Mouse (Mus musculus): ENCODE data around the gene Zkscan17.

Zkscan17 gene

DNA sequence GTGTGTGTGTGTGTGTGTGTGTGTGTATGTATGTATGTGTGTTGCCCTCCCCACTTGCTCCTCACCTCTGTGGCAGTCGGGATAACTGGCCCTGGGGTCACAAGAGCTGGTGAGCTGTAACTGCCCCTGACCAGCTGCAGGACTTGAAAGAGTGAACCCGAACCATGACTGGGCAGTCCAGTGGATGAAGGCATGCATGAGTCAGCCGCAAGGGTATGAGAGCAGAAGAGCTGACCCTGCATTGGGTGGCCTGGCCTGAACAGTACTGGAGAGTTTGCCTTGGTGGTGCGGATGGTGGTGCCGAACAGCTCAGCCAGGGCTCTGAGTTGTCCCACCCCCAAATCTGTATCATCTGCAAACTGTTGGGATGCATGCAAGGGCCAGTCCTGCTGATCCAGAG is 5.0 kb upstream of the Zkscan17 start:
- CTCF ChIA-PET = interaction anchor here in 1 of 4 experiments (0.6 kb wide), 1 partner anchor 192 kb away, joined by 7 read pairs; no protein-coding TSS in a partner anchor
- POLR2A ChIA-PET = interaction anchor here in 1 of 4 experiments (0.6 kb wide), 1 partner anchor 279 kb away, joined by 3 read pairs; no protein-coding TSS in a partner anchor

GRCm38 (mm10) chr11:59530870-59531535 is 4.5 kb upstream of the Zkscan17 start:
- POLR2A ChIA-PET = interaction anchor here in 1 of 4 experiments (0.6 kb wide), 1 partner anchor 280 kb away, joined by 3 read pairs; no protein-coding TSS in a partner anchor
- CTCF ChIA-PET = no interaction called here

GRCm38 (mm10) chr11:59530221-59530620 is 3.7 kb upstream of the Zkscan17 start:
- ChIA-PET CTCF (no interaction called here), POLR2A (no interaction called here)

GRCm38 (mm10) chr11:59525237-59525636 is 1.3 kb downstream of the Zkscan17 start:
- ChIA-PET POLR2A (interaction anchor here (0.7 to 2.6 kb wide), 25 partner anchors 9 to 1481 kb away, joined by 3 to 17 read pairs (median 3); partner anchors contain the start of gene Zfp867 (in 1 of the 4)), CTCF (interaction anchor here (0.5 to 3.0 kb wide), 118 partner anchors 9 to 1813 kb away, joined by 3 to 47 read pairs (median 4); partner anchors contain the start of genes Jmjd4 (in 2 of the 4), Nlrp3 (in 2 of the 4), Fam183b (in 1 of the 4) and Pld6 (in 1 of the 4))

- CTCF ChIA-PET = interaction anchor here (0.6 to 3.0 kb wide), 27 partner anchors 9 to 920 kb away, joined by 3 to 36 read pairs (median 6); partner anchors contain the start of genes Nlrp3 (in 1 of the 4) and Wnt9a (in 1 of the 4)
- POLR2A ChIA-PET = interaction anchor here in 3 of 4 experiments (1.0 to 2.2 kb wide), 6 partner anchors 13 to 254 kb away, joined by 3 to 8 read pairs (median 4); no protein-coding TSS in a partner anchor
Observed at GRCm38 (mm10) chr11:59524150-59524549, 2.4 kb downstream of the Zkscan17 start.

DNA sequence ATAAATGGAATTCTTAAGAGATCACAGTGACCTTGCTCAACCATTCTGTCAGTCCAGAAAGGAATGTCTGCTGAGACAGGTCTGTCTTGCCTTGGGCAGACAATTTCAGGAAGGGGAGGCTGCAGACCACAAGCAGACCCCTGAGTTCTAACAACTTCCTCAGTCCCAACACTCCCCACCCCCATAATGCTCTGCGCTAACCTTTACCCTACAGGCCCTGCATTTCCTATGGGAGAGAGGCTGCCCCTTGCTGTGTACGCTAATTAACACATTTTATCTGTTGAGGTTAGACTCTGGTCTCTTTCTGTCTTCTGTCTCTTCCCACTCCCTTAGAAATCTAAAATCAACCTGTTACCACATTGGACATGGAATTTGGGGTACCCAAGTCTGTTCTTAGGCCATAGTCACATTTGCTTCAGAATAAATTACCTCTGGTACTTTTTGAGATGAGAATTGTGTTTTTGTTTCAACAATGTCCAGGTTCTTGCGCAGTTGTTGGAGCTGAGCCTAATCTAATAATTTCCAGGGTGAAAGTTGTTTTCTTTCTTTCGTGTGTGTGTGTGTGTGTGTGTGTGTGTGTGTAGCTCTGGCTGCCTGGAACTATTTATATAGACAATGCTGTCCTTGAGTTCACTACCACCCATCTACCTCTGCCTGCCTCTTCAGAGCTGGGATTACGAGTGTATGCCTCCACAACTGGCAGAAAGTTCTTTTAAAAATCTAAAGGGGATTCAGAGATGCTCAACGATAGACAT is 6.6 kb downstream of the Zkscan17 start:
- POLR2A ChIA-PET = interaction anchor here in 2 of 4 experiments (0.5 to 3.5 kb wide), 4 partner anchors 13 to 1353 kb away, joined by 3 to 28 read pairs (median 4); no protein-coding TSS in a partner anchor
- CTCF ChIA-PET = interaction anchor here in 1 of 4 experiments (0.6 kb wide), 1 partner anchor 45 kb away, joined by 3 read pairs; no protein-coding TSS in a partner anchor

DNA sequence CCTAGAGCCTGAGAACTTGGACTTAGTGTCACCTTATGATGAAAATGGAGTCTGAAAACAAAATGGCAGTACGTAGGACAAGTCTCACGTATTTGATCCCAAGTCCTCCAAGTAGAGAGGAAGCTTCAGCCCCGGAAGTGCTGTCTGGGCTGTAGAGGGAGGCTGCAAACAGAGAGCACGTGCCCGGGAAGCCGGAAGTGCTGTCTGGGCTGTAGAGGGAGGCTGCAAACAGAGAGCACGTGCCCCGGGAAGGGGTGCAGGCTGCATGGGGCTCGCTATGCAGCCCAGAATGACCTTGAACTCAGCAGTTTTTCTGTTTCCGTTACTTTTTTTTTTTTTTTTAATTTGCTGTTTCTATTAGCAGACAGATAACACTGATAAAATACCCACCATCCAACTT is 8.3 kb downstream of the Zkscan17 start:
- ChIA-PET POLR2A (interaction anchor here (0.7 to 3.5 kb wide), 20 partner anchors 8 to 1180 kb away, joined by 3 to 28 read pairs (median 4); partner anchors contain the start of genes Zfp867 (in 2 of the 4), Trim11 (in 1 of the 4) and Zkscan17 (in 1 of the 4)), CTCF (interaction anchor here (0.6 to 1.6 kb wide), 6 partner anchors 8 to 284 kb away, joined by 3 to 12 read pairs (median 8); partner anchors contain the start of genes Zkscan17 (in 2 of the 4) and Zfp867 (in 1 of the 4))

- ChIA-PET CTCF (interaction anchor here (0.6 to 1.6 kb wide), 11 partner anchors 9 to 261 kb away, joined by 3 to 12 read pairs (median 5); partner anchors contain the start of genes Zkscan17 (in 3 of the 4) and Zfp867 (in 1 of the 4)), POLR2A (interaction anchor here (0.6 to 3.5 kb wide), 16 partner anchors 9 to 337 kb away, joined by 3 to 28 read pairs (median 4); partner anchors contain the start of genes Zfp867 (in 2 of the 4) and Zkscan17 (in 2 of the 4))
Observed at GRCm38 (mm10) chr11:59517441-59517840, 9.1 kb downstream of the Zkscan17 start.

GRCm38 (mm10) chr11:59514789-59515188 is 11.8 kb downstream of the Zkscan17 start:
- ChIA-PET POLR2A (interaction anchor here in 2 of 4 experiments (0.6 to 2.1 kb wide), 7 partner anchors 8 to 43 kb away, joined by 3 to 6 read pairs (median 4); partner anchors contain the start of gene Zfp867 (in 1 of the 2)), CTCF (interaction anchor here in 3 of 4 experiments (1.1 to 3.0 kb wide), 3 partner anchors 10 to 11 kb away, joined by 3 to 14 read pairs (median 11); partner anchors contain the start of gene Zkscan17 (in 1 of the 3))

GRCm38 (mm10) chr11:59514381-59514780 is 12.2 kb downstream of the Zkscan17 start:
- ChIA-PET POLR2A (interaction anchor here in 2 of 4 experiments (0.6 to 2.1 kb wide), 7 partner anchors 8 to 692 kb away, joined by 3 to 6 read pairs (median 4); partner anchors contain the start of gene Zfp867 (in 1 of the 2)), CTCF (interaction anchor here in 2 of 4 experiments (3.0 kb wide), 2 partner anchors 10 to 11 kb away, joined by 11 to 14 read pairs; partner anchors contain the start of gene Zkscan17 (in 1 of the 2))

- CTCF ChIA-PET = interaction anchor here in 1 of 4 experiments (0.9 kb wide), 1 partner anchor 12 kb away, joined by 3 read pairs; no protein-coding TSS in a partner anchor
- POLR2A ChIA-PET = interaction anchor here in 1 of 4 experiments (0.6 to 1.9 kb wide), 4 partner anchors 8 to 693 kb away, joined by 3 to 6 read pairs (median 4); no protein-coding TSS in a partner anchor
Observed at GRCm38 (mm10) chr11:59513556-59513955, 13.0 kb downstream of the Zkscan17 start.

GRCm38 (mm10) chr11:59512733-59513132 is 13.8 kb downstream of the Zkscan17 start:
- POLR2A ChIA-PET = interaction anchor here in 3 of 4 experiments (0.5 to 2.6 kb wide), 4 partner anchors 12 to 263 kb away, joined by 3 to 8 read pairs (median 5); no protein-coding TSS in a partner anchor
- CTCF ChIA-PET = interaction anchor here in 2 of 4 experiments (0.9 to 2.1 kb wide), 2 partner anchors 13 kb away, joined by 3 to 17 read pairs; partner anchors contain the start of gene Zkscan17 (in 1 of the 2)

DNA sequence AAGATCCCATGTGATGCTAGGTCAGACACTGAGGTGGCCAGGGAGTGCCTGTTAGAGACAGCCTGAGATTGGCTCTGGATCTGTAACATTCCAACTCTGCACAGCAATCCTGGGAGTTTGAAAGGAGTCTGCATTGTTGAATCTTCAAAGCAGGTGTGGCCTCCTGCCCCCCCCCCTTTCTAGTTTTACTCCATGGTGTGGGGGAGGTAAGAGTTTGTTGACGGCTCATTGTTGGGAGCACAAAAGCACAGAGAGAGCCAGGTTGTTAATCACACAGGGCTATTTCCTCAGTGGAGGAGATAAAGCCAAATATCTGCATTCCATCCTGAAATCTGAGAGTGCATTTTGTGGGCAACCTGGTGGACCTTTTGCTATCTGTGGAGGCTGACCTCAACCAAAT is 15.0 kb downstream of the Zkscan17 start:
- CTCF ChIA-PET = interaction anchor here in 3 of 4 experiments (1.3 to 2.1 kb wide), 3 partner anchors 14 kb away, joined by 3 to 17 read pairs (median 8); partner anchors contain the start of gene Zkscan17 (in 2 of the 3)
- POLR2A ChIA-PET = interaction anchor here in 2 of 4 experiments (0.8 to 2.6 kb wide), 4 partner anchors 9 to 15 kb away, joined by 3 to 8 read pairs (median 4); no protein-coding TSS in a partner anchor

DNA sequence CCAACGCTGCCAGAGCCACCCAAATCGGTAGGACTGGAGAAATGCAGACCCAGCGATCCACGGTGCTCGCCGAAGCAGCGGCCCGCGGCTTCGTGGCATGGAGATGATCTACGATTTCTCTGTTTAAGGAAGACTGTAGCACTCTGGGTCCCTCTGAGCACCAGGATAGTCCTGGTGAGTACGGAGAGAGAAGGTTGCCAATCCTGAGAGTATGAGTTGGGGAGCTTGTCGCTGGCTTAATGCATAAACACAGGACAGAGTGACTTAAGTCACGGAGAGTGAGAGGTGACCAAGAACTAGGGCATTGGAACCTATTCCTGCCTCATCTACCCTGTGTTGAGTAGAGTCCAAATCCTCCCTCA is 19.9 kb downstream of the Zkscan17 start:
- CTCF ChIA-PET = interaction anchor here in 1 of 4 experiments (0.8 to 2.8 kb wide), 2 partner anchors 19 to 108 kb away, joined by 3 to 18 read pairs; partner anchors contain the start of gene Zkscan17
- POLR2A ChIA-PET = interaction anchor here (0.6 to 4.7 kb wide), 16 partner anchors 8 to 353 kb away, joined by 3 to 28 read pairs (median 3); partner anchors contain the start of genes Zkscan17 (in 3 of the 4), Cops3 (in 1 of the 4), Nt5m (in 1 of the 4) and Wnt9a (in 1 of the 4)

GRCm38 (mm10) chr11:59505839-59506712 is 20.5 kb downstream of the Zkscan17 start:
- ChIA-PET POLR2A (interaction anchor here (0.6 to 4.7 kb wide), 30 partner anchors 8 to 352 kb away, joined by 3 to 28 read pairs (median 4); partner anchors contain the start of genes Zkscan17 (in 3 of the 4), Cops3 (in 1 of the 4), Nt5m (in 1 of the 4) and Wnt9a (in 1 of the 4)), CTCF (interaction anchor here in 2 of 4 experiments (0.8 to 2.8 kb wide), 3 partner anchors 20 to 108 kb away, joined by 3 to 18 read pairs (median 3); partner anchors contain the start of gene Zkscan17 (in 1 of the 2))

- ChIA-PET POLR2A (interaction anchor here in 3 of 4 experiments (0.6 to 4.7 kb wide), 21 partner anchors 9 to 917 kb away, joined by 3 to 28 read pairs (median 4); partner anchors contain the start of genes Zkscan17 (in 2 of the 3) and Zfp867 (in 1 of the 3)), CTCF (interaction anchor here in 2 of 4 experiments (0.7 to 2.8 kb wide), 3 partner anchors 20 to 273 kb away, joined by 3 to 18 read pairs (median 3); partner anchors contain the start of gene Zkscan17 (in 1 of the 2))
Observed at GRCm38 (mm10) chr11:59505351-59505838, 21.2 kb downstream of the Zkscan17 start.

Data from embryonic stem cell, embryonic (primary cell).